ENCODE assay signal across 13 mouse cellular contexts in the genomic region with DNA sequence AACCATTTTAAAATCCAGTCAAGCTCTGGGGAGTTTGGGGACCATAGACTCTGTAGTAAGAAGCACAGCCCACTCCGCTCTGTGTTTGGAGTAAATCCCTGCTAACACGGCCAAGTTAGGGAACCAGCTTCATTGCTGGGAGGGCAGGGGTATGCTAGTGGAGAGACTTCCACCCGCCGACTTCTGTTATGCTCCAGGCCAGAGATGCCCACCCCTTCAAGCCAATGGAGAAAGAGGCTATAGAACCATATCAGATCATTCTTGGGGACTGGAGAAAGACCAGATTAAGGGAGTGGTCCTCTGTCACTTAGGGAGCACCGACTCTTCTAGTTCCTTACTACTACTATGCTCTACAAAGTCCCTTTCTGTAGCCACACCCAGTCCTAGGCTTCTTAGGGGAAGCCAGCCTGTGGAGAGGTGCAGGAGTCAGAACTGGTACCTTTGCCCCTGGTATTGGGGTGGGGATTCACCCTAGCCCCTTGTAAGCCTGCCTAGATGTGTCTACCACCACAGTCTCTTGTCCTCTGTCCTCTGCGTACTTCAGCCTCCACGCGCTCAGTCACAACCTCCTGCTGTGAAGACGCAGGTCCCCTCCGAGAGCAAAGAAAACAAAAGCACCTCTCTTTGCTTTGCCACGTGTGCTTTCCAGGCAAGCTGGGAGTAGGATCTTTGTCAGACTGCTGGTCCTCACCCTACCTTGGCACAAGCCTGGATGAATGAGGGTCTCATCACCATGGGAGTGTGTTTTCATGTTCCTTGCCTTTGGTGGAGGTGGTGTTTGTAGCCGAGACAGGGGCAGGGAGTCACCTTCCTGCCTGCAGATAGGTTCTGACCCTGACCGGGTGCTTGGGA. TPM values are rescaled to one million over a fixed set of nuclear protein-coding genes. Genes with fewer than 3 reads are reported as not detected.
DNase-seq lines count a peak whose midpoint lies in the region; ATAC-seq and TF ChIP-seq lines count a peak whose summit lies in the region.
"Had no signal": no experiment of that assay in that cellular context is flagged by ENCODE, and none has a peak within 500 bp of the region (broad histone marks: within the 10 kb centered on the region; RNA-seq: fewer than 3 reads in every experiment).

No protein-coding gene starts in this region.

- no peak for TF ChIP-seq CTCF in hindbrain, postnatal 0 days (IDR thresholded peaks at IDR 0.05; ENCODE audit: low read depth)

- H3K36me3 ChIP-seq in hindbrain, embryonic 11.5 days (ENCODE audit: control insufficient read depth, insufficient read depth, low read length): no peaks in the 10 kb centered on the region
- H3K36me3 ChIP-seq in hindbrain, postnatal 0 days (ENCODE audit: insufficient read depth, low read length): no peaks in the 10 kb centered on the region
- H3K36me3 ChIP-seq in neural tube, embryonic 13.5 days: no peaks in the 10 kb centered on the region
- H3K36me3 ChIP-seq in forebrain, embryonic 16.5 days (ENCODE audit: control insufficient read depth, insufficient read depth): no peaks in the 10 kb centered on the region

- peak; percentile 39 for DNase-seq in hindbrain, embryonic 11.5 days (ENCODE audit: low spot score)
- no peak for DNase-seq in hindbrain, postnatal 0 days (ENCODE audit: low spot score)
- no peak for DNase-seq in neural tube, embryonic 10.5 days (ENCODE audit: extremely low spot score, low spot score)
- DNase-seq in urinary bladder, postnatal 25 days (ENCODE audit: low spot score): no peak
- no peak for DNase-seq in thymus, postnatal 14 days
- DNase-seq: liver, postnatal 0 days; right cerebral cortex, postnatal 25 days; thymus, adult 2 months had no signal

- peaks cover 18% of the 10 kb centered on the region for H3K4me1 ChIP-seq in hindbrain, embryonic 11.5 days (replicated peaks; ENCODE audit: control insufficient read depth, insufficient read depth, low read length)
- 0 out of 2 replicates have a peak, but pooled peaks cover 7% of the 10 kb centered on the region for H3K4me1 ChIP-seq in hindbrain, postnatal 0 days (ENCODE audit: insufficient read depth, low read length)
- H3K4me1 ChIP-seq in neural tube, embryonic 13.5 days (replicated peaks): peaks cover 46% of the 10 kb centered on the region
- H3K4me1 ChIP-seq in forebrain, embryonic 16.5 days (replicated peaks; ENCODE audit: control insufficient read depth, insufficient read depth, low read length): peaks cover 56% of the 10 kb centered on the region

- H3K4me2 ChIP-seq in hindbrain, embryonic 11.5 days (replicated peaks; ENCODE audit: low read depth, low read length): no peak overlapping the region
- H3K4me2 ChIP-seq in hindbrain, postnatal 0 days (ENCODE audit: low read depth, low read length): no peak overlapping the region
- peak overlapping the region; percentile 33 for H3K4me2 ChIP-seq in neural tube, embryonic 13.5 days
- peak overlapping the region; percentile 41 for H3K4me2 ChIP-seq in forebrain, embryonic 16.5 days (ENCODE audit: low read length)

- H3K9me3 ChIP-seq in hindbrain, embryonic 11.5 days (ENCODE audit: control insufficient read depth, low read length): no peaks in the 10 kb centered on the region
- no peaks in the 10 kb centered on the region for H3K9me3 ChIP-seq in hindbrain, postnatal 0 days (ENCODE audit: low read length)
- H3K9me3 ChIP-seq in neural tube, embryonic 13.5 days: no peaks in the 10 kb centered on the region
- no peaks in the 10 kb centered on the region for H3K9me3 ChIP-seq in forebrain, embryonic 16.5 days (ENCODE audit: control insufficient read depth, low read length)

- peaks cover 83% of the 10 kb centered on the region for H3K27me3 ChIP-seq in hindbrain, embryonic 11.5 days (ENCODE audit: control insufficient read depth, insufficient read depth, low read length)
- peaks cover 72% of the 10 kb centered on the region for H3K27me3 ChIP-seq in hindbrain, postnatal 0 days (ENCODE audit: insufficient read depth, low read length)
- H3K27me3 ChIP-seq in neural tube, embryonic 13.5 days: peaks cover 97% of the 10 kb centered on the region
- peaks cover 23% of the 10 kb centered on the region for H3K27me3 ChIP-seq in forebrain, embryonic 16.5 days (replicated peaks; ENCODE audit: control insufficient read depth, insufficient read depth, low read length)

- no peak overlapping the region for H3K9ac ChIP-seq in hindbrain, embryonic 11.5 days (ENCODE audit: low read depth, low read length)
- no peak overlapping the region for H3K9ac ChIP-seq in hindbrain, postnatal 0 days (replicated peaks; ENCODE audit: low read length)
- H3K9ac ChIP-seq in neural tube, embryonic 13.5 days: no peak overlapping the region
- peak overlapping the region; percentile 30 for H3K9ac ChIP-seq in forebrain, embryonic 16.5 days (replicated peaks; ENCODE audit: low read depth, low read length)
- H3K9ac ChIP-seq: liver, postnatal 0 days had no signal

- no peak for ATAC-seq in hindbrain, embryonic 11.5 days (ENCODE audit: low FRiP score)
- ATAC-seq in hindbrain, postnatal 0 days: no peak
- ATAC-seq in neural tube, embryonic 13.5 days (ENCODE audit: low read depth): no peak
- no peak for ATAC-seq in forebrain, embryonic 16.5 days
- ATAC-seq in monocyte, adult 5-6 weeks (replicated peaks; ENCODE audit: insufficient number of reproducible peaks, low FRiP score, low TSS enrichment, poor library complexity, severe bottlenecking): no peak
- ATAC-seq: liver, postnatal 0 days had no signal

- no peak overlapping the region for H3K4me3 ChIP-seq in hindbrain, embryonic 11.5 days (ENCODE audit: low read depth, low read length)
- no peak overlapping the region for H3K4me3 ChIP-seq in hindbrain, postnatal 0 days (ENCODE audit: low read length)
- H3K4me3 ChIP-seq in neural tube, embryonic 13.5 days: peak overlapping the region; percentile 12; the same call in 1 of the 2 replicates
- peak overlapping the region; percentile 15 for H3K4me3 ChIP-seq in forebrain, embryonic 16.5 days (replicated peaks; ENCODE audit: low read length)

- WGBS in hindbrain, embryonic 11.5 days: 4% methylated on average over 13 of the region's 13 CpGs
- WGBS in hindbrain, postnatal 0 days: 11% methylated on average over 13 of the region's 13 CpGs
- WGBS in neural tube, embryonic 13.5 days: 6% methylated on average over 13 of the region's 13 CpGs
- 25% methylated on average over 13 of the region's 13 CpGs for WGBS in forebrain, embryonic 16.5 days

- no peak overlapping the region for H3K27ac ChIP-seq in hindbrain, embryonic 11.5 days (ENCODE audit: low read depth, low read length)
- H3K27ac ChIP-seq in hindbrain, postnatal 0 days: no peak overlapping the region
- H3K27ac ChIP-seq in neural tube, embryonic 13.5 days (replicated peaks): no peak overlapping the region
- 0 out of 2 replicates have a peak overlapping the region, but pooled peaks have one; percentile 4 for H3K27ac ChIP-seq in forebrain, embryonic 16.5 days (ENCODE audit: low read length)

RNA-seq across cellular contexts. Expression of a gene that starts 3.1 kb away (rescaled TPM):
- polyA plus RNA-seq in hindbrain, embryonic 11.5 days (2014; fragmentation: Nextera tagmentation; extraction: Ambion mirVana): 17.6 and 21.8 TPM in 2 replicates
- 5.3 and 5.8 TPM in 2 replicates for total RNA-seq in hindbrain, postnatal 0 days (2014; rRNA removed)
- 10.3 and 10.5 TPM in 2 replicates for polyA plus RNA-seq in hindbrain, postnatal 0 days (2015; fragmentation: Nextera tagmentation; extraction: Ambion mirVana)
- polyA plus RNA-seq in neural tube, embryonic 13.5 days (2015; fragmentation: Nextera tagmentation; extraction: Ambion mirVana): 10.0 and 12.4 TPM in 2 replicates
- polyA plus RNA-seq in forebrain, embryonic 16.5 days (2015; fragmentation: Nextera tagmentation; extraction: Ambion mirVana): 29.8 and 35.0 TPM in 2 replicates
- total RNA-seq in monocyte, adult 5-6 weeks (2017): 0.19 to 0.87 TPM (median 0.43 TPM) in 3 replicates

RNA-seq across cellular contexts. Expression of a gene that starts 27.9 kb away (rescaled TPM):
- not detected in 2 replicates for polyA plus RNA-seq in hindbrain, embryonic 11.5 days (2014; fragmentation: Nextera tagmentation; extraction: Ambion mirVana)
- total RNA-seq in hindbrain, postnatal 0 days (2014; rRNA removed): not detected in 2 replicates
- not detected in 2 replicates for polyA plus RNA-seq in hindbrain, postnatal 0 days (2015; fragmentation: Nextera tagmentation; extraction: Ambion mirVana)
- polyA plus RNA-seq in neural tube, embryonic 13.5 days (2015; fragmentation: Nextera tagmentation; extraction: Ambion mirVana): not detected in 2 replicates
- polyA plus RNA-seq in forebrain, embryonic 16.5 days (2015; fragmentation: Nextera tagmentation; extraction: Ambion mirVana): not detected in 2 replicates
- not detected in 3 replicates for total RNA-seq in monocyte, adult 5-6 weeks (2017)
- total RNA-seq: heart, postnatal 36 days; layer of hippocampus, postnatal 14 days had no signal
- polyA plus RNA-seq: liver, postnatal 0 days had no signal

Comparison
In these comparisons a context has a peak if more than half of its experiments do, and no peak if none do; other contexts are left out.
1. H3K4me2 ChIP-seq: peak in neural tube, embryonic 13.5 days (single experiment) and forebrain, embryonic 16.5 days (single experiment); none in hindbrain, embryonic 11.5 days (single experiment) and hindbrain, postnatal 0 days (single experiment).
2. H3K4me3 ChIP-seq: peak in neural tube, embryonic 13.5 days (single experiment) and forebrain, embryonic 16.5 days (single experiment); none in hindbrain, embryonic 11.5 days (single experiment) and hindbrain, postnatal 0 days (single experiment).